Mouse (Mus musculus) cortical plate, adult 2 months (tissue): ENCODE data around the gene Mblac1.

ENCODE experiments used
- CTCF ChIP-seq: fragments of 200-500 bp; IDR thresholded peaks from 2 replicates; pipeline ENCODE4 v1.5.1; 2011; ENCODE audit warnings: mild to moderate bottlenecking, control low read depth, low read length; ENCODE audit not compliant: insufficient read depth; ENCODE audit errors: extremely low read depth
- POLR2A ChIP-seq: fragments of 200-500 bp; IDR thresholded peaks from 2 replicates; pipeline ENCODE4 v1.6.1; 2011; ENCODE audit warnings: mild to moderate bottlenecking, low read length, control low read depth; ENCODE audit not compliant: insufficient read depth; ENCODE audit errors: extremely low read depth

GRCm38 (mm10) chr5:138229511-138229910 lies 35.4 kb downstream of the Mblac1 start:
- TF ChIP-seq POLR2A (no peak), CTCF (no peak)
